Mouse (Mus musculus) testis, adult 2 months (tissue): Measurements from ENCODE around the gene Pam.

ENCODE experiments used
- CTCF ChIP-seq: fragments of 200-500 bp; IDR thresholded peaks from 2 replicates; pipeline ENCODE4 v1.5.1; 2012; ENCODE audit warnings: low read depth, mild to moderate bottlenecking, inconsistent platforms, low read length, moderate library complexity; ENCODE audit not compliant: control insufficient read depth, insufficient read depth, insufficient replicate concordance
- POLR2A ChIP-seq: fragments of 200-500 bp; IDR thresholded peaks from 2 replicates; pipeline ENCODE4 v1.6.1; 2012; ENCODE audit warnings: low read depth, mild to moderate bottlenecking, inconsistent platforms, low read length, moderate library complexity; ENCODE audit not compliant: control insufficient read depth

DNA sequence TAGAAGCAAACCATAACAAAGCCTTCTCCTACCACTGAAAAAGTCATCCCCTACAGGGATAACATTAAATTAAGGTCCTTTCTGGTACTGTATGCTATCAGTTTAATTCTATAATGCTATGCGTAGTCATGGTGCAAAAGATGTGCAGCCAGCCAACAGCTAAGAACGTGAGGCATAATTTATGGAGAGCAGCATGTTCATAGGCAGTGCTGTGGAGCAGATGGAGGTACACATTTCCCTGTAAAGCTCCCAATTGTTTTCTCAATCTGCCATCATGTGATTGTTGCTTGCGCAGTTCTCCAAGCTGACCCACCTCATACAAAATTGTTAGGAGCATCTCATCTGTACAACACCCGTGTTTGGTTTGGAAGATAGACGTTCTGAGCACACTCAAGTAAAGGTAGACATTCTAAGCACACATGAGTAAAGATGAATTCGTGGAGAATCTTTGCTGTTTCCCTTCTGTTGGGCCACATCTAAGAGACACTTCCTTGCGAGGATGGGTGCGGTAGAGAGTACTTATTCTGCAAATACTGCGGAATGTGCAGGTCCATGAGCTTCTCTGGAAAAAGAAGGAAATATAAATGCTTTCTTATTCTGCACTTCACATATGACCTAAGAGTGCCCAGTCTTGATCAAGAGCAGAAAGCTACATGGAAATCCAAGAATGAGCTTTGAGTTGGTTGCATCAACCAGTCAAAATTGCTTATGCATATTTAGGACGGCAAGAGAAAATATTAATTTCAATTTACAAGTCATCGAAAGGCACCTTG lies 2.7 kb upstream of the Pam start:
- TF ChIP-seq CTCF (no peak), POLR2A (no peak)
